Mouse (Mus musculus): ENCODE data around the gene Acap2. TPM values are rescaled to one million over a fixed set of nuclear protein-coding genes. Genes with fewer than 3 reads are reported as not detected.

Gene Acap2
- polyA plus RNA-seq (2014; fragmentation: Illumina TruSeq; extraction: RNeasy Lipid Tissue Mini Kit (QIAGEN cat#74804); ENCODE audit: low read depth, low replicate concordance) = 15.2 TPM

GRCm38 (mm10) chr16:31200790-31201567 lies at the start of gene Acap2:
TSS of gene Acap2 (minus strand) at chr16:31201245.

DNA sequence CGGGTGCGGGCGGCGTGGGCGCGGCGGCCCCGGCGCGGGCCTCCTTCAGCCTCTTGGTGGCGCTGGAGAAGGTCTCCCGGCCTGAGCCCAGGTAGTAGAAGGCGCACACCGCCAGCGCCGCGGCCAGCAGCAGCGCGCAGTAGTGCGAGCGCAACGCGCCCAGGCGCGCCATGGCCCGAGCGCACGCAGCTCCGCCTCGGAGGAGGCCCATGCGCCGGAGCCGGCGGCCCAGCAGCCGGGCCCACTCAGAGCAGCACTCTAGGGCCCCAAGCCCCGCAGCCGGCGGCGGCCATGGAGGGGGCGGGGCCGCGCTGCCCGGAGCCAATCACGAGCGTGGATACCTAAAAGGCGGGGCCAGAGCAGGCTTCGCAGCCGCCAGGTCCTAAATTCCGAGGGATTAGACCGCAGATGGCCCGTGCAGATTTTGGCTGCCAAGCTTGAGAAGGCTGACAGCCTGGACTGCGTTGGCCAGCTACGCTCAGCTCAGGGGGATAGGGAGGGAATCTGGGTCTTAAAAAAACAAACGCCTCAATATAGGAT lies 119.8 kb downstream of the Acap2 start, which contains the start of gene Xxylt1:
Gene Xxylt1 (minus strand): TSS at position 308 of the 540 bp plus-strand sequence.

Other genes with a start within 250 kb of the Acap2 start
- 2.0 TPM for gene Xxylt1, start 119.8 kb downstream of the Acap2 start, polyA plus RNA-seq (2014; fragmentation: Illumina TruSeq; extraction: RNeasy Lipid Tissue Mini Kit (QIAGEN cat#74804); ENCODE audit: low read depth, low replicate concordance)
- gene Ppp1r2, start 74.0 kb upstream of the Acap2 start, polyA plus RNA-seq (2014; fragmentation: Illumina TruSeq; extraction: RNeasy Lipid Tissue Mini Kit (QIAGEN cat#74804); ENCODE audit: low read depth, low replicate concordance) = 309 TPM
- gene Apod, start 113.6 kb upstream of the Acap2 start, polyA plus RNA-seq (2014; fragmentation: Illumina TruSeq; extraction: RNeasy Lipid Tissue Mini Kit (QIAGEN cat#74804); ENCODE audit: low read depth, low replicate concordance) = 0.81 TPM
- gene Bdh1, start 221.0 kb upstream of the Acap2 start, polyA plus RNA-seq (2014; fragmentation: Illumina TruSeq; extraction: RNeasy Lipid Tissue Mini Kit (QIAGEN cat#74804); ENCODE audit: low read depth, low replicate concordance) = 0.62 TPM